Comparison of ENCODE assay signal across 1 mouse cellular context in genomic region chr11:53483159-53483891, GRCm38 (mm10).
TF ChIP-seq lines count a peak whose summit lies in the region.

No protein-coding gene starts in this region.

TF ChIP-seq in MEL, 35 proteins besides CTCF, POLR2A, EP300 and RAD21:
- TF ChIP-seq HCFC1 (IDR thresholded peaks at IDR 0.05; ENCODE audit: low read depth, low read length) = peak; percentile 64; the same call in 1 of the 2 replicates
- TF ChIP-seq SMC3 (IDR thresholded peaks at IDR 0.05; ENCODE audit: low read depth, low read length) = peak; percentile 28; the same call in 1 of the 2 replicates
- TF ChIP-seq MAFK (IDR thresholded peaks at IDR 0.05; ENCODE audit: borderline replicate concordance, low read depth, low read length) = 0 out of 2 replicates have a peak, but pooled peaks have one; percentile 47
- 0 out of 2 replicates have a peak, but pooled peaks have one; percentile 2 for TF ChIP-seq ZC3H11A (IDR thresholded peaks at IDR 0.05; ENCODE audit: low read depth, low read length)
- TF ChIP-seq TCF12 (IDR thresholded peaks at IDR 0.05; ENCODE audit: low read depth, low read length) = peak; percentile 75
- TF ChIP-seq USF1 (IDR thresholded peaks at IDR 0.05; ENCODE audit: low read depth, low read length) = peak; percentile 64
- peak; percentile 72; the same call in 1 of the 2 replicates for TF ChIP-seq MAX (IDR thresholded peaks at IDR 0.05; ENCODE audit: low read length)
- TF ChIP-seq E2F4 (IDR thresholded peaks at IDR 0.05; ENCODE audit: borderline replicate concordance, low read depth, low read length) = no peak
- 0 out of 2 replicates have a peak, but pooled peaks have one; percentile 43 for TF ChIP-seq ZKSCAN1 (IDR thresholded peaks at IDR 0.05; ENCODE audit: low read depth, low read length)
- peak; percentile 27; the same call in 1 of the 2 replicates for TF ChIP-seq ZNF384 (IDR thresholded peaks at IDR 0.05; ENCODE audit: low read depth, low read length)
- TF ChIP-seq MXI1 (IDR thresholded peaks at IDR 0.05; ENCODE audit: low read depth, low read length) = peak; percentile 93
- TF ChIP-seq MYC (IDR thresholded peaks at IDR 0.05; ENCODE audit: low read depth, low read length) = peak; percentile 53; the same call in 1 of the 2 replicates
- peak; percentile 68 for TF ChIP-seq MYB (IDR thresholded peaks at IDR 0.05; ENCODE audit: low read depth, low read length)
- TF ChIP-seq GABPA (IDR thresholded peaks at IDR 0.05; ENCODE audit: low read depth, low read length) = peak; percentile 66; the same call in 1 of the 2 replicates
- TF ChIP-seq POLR2AphosphoS5 (IDR thresholded peaks at IDR 0.05; ENCODE audit: borderline replicate concordance, low read depth, low read length) = 0 out of 2 replicates have a peak, but pooled peaks have one; percentile 46
- peak; percentile 49; the same call in 1 of the 2 replicates for TF ChIP-seq BHLHE40 (IDR thresholded peaks at IDR 0.05; ENCODE audit: borderline replicate concordance, low read depth, low read length)
- peak; percentile 31 for TF ChIP-seq TAL1 (IDR thresholded peaks at IDR 0.05; ENCODE audit: low read length)
- 0 out of 2 replicates have a peak, but pooled peaks have one; percentile 31 for TF ChIP-seq KAT2A (conservative IDR thresholded peaks at IDR 0.05; ENCODE audit: low read depth, low read length)
- TF ChIP-seq GATA1 (IDR thresholded peaks at IDR 0.05; ENCODE audit: low read depth, low read length) = peak; percentile 89
- no peak for TF ChIP-seq UBTF (IDR thresholded peaks at IDR 0.05; ENCODE audit: borderline replicate concordance, insufficient read depth, low read depth, low read length)
- TF ChIP-seq NRF1 (IDR thresholded peaks at IDR 0.05; ENCODE audit: insufficient read depth, low read depth, low read length, poor library complexity, severe bottlenecking) = no peak
- peak; percentile 34; the same call in 1 of the 2 replicates for TF ChIP-seq POLR2AphosphoS2 (IDR thresholded peaks at IDR 0.05; ENCODE audit: low read length)
- peak; percentile 82; the same call in 1 of the 2 replicates for TF ChIP-seq ZMIZ1 (IDR thresholded peaks at IDR 0.05; ENCODE audit: low read depth, low read length)
- TF ChIP-seq MEF2A (IDR thresholded peaks at IDR 0.05; ENCODE audit: extremely low read depth, insufficient replicate concordance, low read depth, low read length, poor library complexity, severe bottlenecking) = no peak
- TF ChIP-seq ELF1 (IDR thresholded peaks at IDR 0.05; ENCODE audit: low read depth, low read length) = no peak
- TF ChIP-seq MAZ (IDR thresholded peaks at IDR 0.05; ENCODE audit: low read depth, low read length) = no peak; the same call in 1 of the 2 replicates
- peak; percentile 43; the same call in 1 of the 2 replicates for TF ChIP-seq NELFE (IDR thresholded peaks at IDR 0.05; ENCODE audit: low read depth, low read length)
- peak; percentile 83 for TF ChIP-seq SIN3A (IDR thresholded peaks at IDR 0.05; ENCODE audit: low read length)
- peak; percentile 88 for TF ChIP-seq ETS1 (IDR thresholded peaks at IDR 0.05; ENCODE audit: low read depth, low read length)
TF ChIP-seq in MEL: peak in this region for 23.
